11 mouse cellular contexts compared by ENCODE assay signal in genomic region chr16:4935931-4936703, GRCm38 (mm10). TPM values are rescaled to one million over a fixed set of nuclear protein-coding genes. Genes with fewer than 3 reads are reported as not detected.
DNase-seq lines count a peak whose midpoint lies in the region; ATAC-seq and TF ChIP-seq lines count a peak whose summit lies in the region.
"Had no signal": no experiment of that assay in that cellular context is flagged by ENCODE, and none has a peak within 500 bp of the region (broad histone marks: within the 10 kb centered on the region; RNA-seq: fewer than 3 reads in every experiment).

No protein-coding gene starts in this region.

- H3K9me3 ChIP-seq in kidney, embryonic 16.5 days (ENCODE audit: low read length): no peaks in the 10 kb centered on the region
- H3K9me3 ChIP-seq in midbrain, embryonic 14.5 days (ENCODE audit: control insufficient read depth, low read length): no peaks in the 10 kb centered on the region
- H3K9me3 ChIP-seq: forebrain, embryonic 10.5 days had no signal

- H3K4me2 ChIP-seq in kidney, embryonic 16.5 days (replicated peaks; ENCODE audit: low read depth, low read length): no peak overlapping the region
- no peak overlapping the region for H3K4me2 ChIP-seq in midbrain, embryonic 14.5 days (ENCODE audit: low read length)

- H3K9ac ChIP-seq in kidney, embryonic 16.5 days (replicated peaks; ENCODE audit: low read length): no peak overlapping the region
- no peak overlapping the region for H3K9ac ChIP-seq in midbrain, embryonic 14.5 days (replicated peaks; ENCODE audit: low read length)

- 79% methylated on average over 10 of the region's 10 CpGs for WGBS in kidney, embryonic 16.5 days
- 90% methylated on average over 10 of the region's 10 CpGs for WGBS in midbrain, embryonic 14.5 days

- intact Hi-C loops in gastrocnemius, adult 2 months (cut with DNase I): no loop called here
- intact Hi-C loops in gastrocnemius, postnatal 36 days (cut with DNase I): no loop called here

- no peaks in the 10 kb centered on the region for H3K27me3 ChIP-seq in kidney, embryonic 16.5 days (ENCODE audit: insufficient read depth, low read length)
- H3K27me3 ChIP-seq in midbrain, embryonic 14.5 days (ENCODE audit: control insufficient read depth, insufficient read depth, low read length): no peaks in the 10 kb centered on the region

- peaks cover 61% of the 10 kb centered on the region for H3K36me3 ChIP-seq in kidney, embryonic 16.5 days (ENCODE audit: insufficient read depth, low read length)
- peaks cover 73% of the 10 kb centered on the region for H3K36me3 ChIP-seq in midbrain, embryonic 14.5 days (ENCODE audit: control insufficient read depth, insufficient read depth, low read length)

- no peak for DNase-seq in gastrocnemius, adult 2 months
- no peak for DNase-seq in gastrocnemius, postnatal 36 days
- DNase-seq in kidney, postnatal 10 days: no peak
- DNase-seq in urinary bladder, postnatal 14 days (ENCODE audit: low spot score): peak; percentile 29
- DNase-seq in urinary bladder, adult 2 months (ENCODE audit: low spot score): no peak
- DNase-seq in adrenal gland, postnatal 14 days: no peak
- DNase-seq in midbrain, embryonic 14.5 days: no peak
- DNase-seq: adrenal gland, adult 8-10 months; cerebellum, postnatal 10 days had no signal

- no peak for TF ChIP-seq CTCF in gastrocnemius, adult 2 months (IDR thresholded peaks at IDR 0.05)

- ATAC-seq in kidney, embryonic 16.5 days (ENCODE audit: low FRiP score, low TSS enrichment): no peak
- no peak for ATAC-seq in midbrain, embryonic 14.5 days (ENCODE audit: low FRiP score, low TSS enrichment)

- no peak overlapping the region for H3K4me3 ChIP-seq in gastrocnemius, adult 2 months
- H3K4me3 ChIP-seq in kidney, embryonic 16.5 days (ENCODE audit: low read length): no peak overlapping the region
- H3K4me3 ChIP-seq in midbrain, embryonic 14.5 days (replicated peaks; ENCODE audit: low read depth, low read length): no peak overlapping the region
- H3K4me3 ChIP-seq: forebrain, embryonic 10.5 days had no signal

- peaks cover 11% of the 10 kb centered on the region for H3K4me1 ChIP-seq in kidney, embryonic 16.5 days (ENCODE audit: insufficient read depth, low read length)
- peaks cover 9% of the 10 kb centered on the region for H3K4me1 ChIP-seq in midbrain, embryonic 14.5 days (ENCODE audit: control insufficient read depth, insufficient read depth, low read length)

- H3K27ac ChIP-seq in gastrocnemius, adult 2 months: peak overlapping the region; percentile 48; the same call in 1 of the 2 replicates
- peak overlapping the region; percentile 62; the same call in 1 of the 2 replicates for H3K27ac ChIP-seq in kidney, embryonic 16.5 days (ENCODE audit: low read length)
- H3K27ac ChIP-seq in midbrain, embryonic 14.5 days (replicated peaks; ENCODE audit: low read depth, low read length): no peak overlapping the region
- H3K27ac ChIP-seq: forebrain, embryonic 10.5 days had no signal

RNA-seq across cellular contexts. Expression of gene Nudt16l1, which starts 2.4 kb away (rescaled TPM):
- 10 to 100 TPM; 10.5 to 13.7 TPM for total RNA-seq in gastrocnemius, adult 2 months (2021)
- 10 to 100 TPM; 12.4 to 12.8 TPM for total RNA-seq in gastrocnemius, postnatal 36 days (2021)
- 171 and 187 TPM in 2 replicates for polyA plus RNA-seq in kidney, embryonic 16.5 days (2015; fragmentation: Nextera tagmentation; extraction: Ambion mirVana)
- polyA plus RNA-seq in urinary bladder, adult 2 months (2012; rRNA removed): 59.9 and 64.6 TPM in 2 replicates
- total RNA-seq in adrenal gland, postnatal 14 days (2021): 54.2 and 57.6 TPM in 2 replicates
- polyA plus RNA-seq in midbrain, embryonic 14.5 days (2014; fragmentation: Nextera tagmentation; extraction: Ambion mirVana): 116 and 122 TPM in 2 replicates

RNA-seq across cellular contexts. Expression of gene Anks3, which starts 27.9 kb away (rescaled TPM):
- 10 to 100 TPM; 12.8 to 16.7 TPM for total RNA-seq in gastrocnemius, adult 2 months (2021)
- 10 to 100 TPM; 12.5 to 13.2 TPM for total RNA-seq in gastrocnemius, postnatal 36 days (2021)
- 76.8 and 81.3 TPM in 2 replicates for polyA plus RNA-seq in kidney, embryonic 16.5 days (2015; fragmentation: Nextera tagmentation; extraction: Ambion mirVana)
- 56.9 and 77.5 TPM in 2 replicates for polyA plus RNA-seq in urinary bladder, adult 2 months (2012; rRNA removed)
- 35.1 and 39.4 TPM in 2 replicates for total RNA-seq in adrenal gland, postnatal 14 days (2021)
- polyA plus RNA-seq in midbrain, embryonic 14.5 days (2014; fragmentation: Nextera tagmentation; extraction: Ambion mirVana): 69.8 and 70.6 TPM in 2 replicates

RNA-seq across cellular contexts. Expression of gene Mgrn1, which starts 50.1 kb away (rescaled TPM):
- total RNA-seq in gastrocnemius, adult 2 months (2021): 10 to 100 TPM; 53.5 to 66.1 TPM
- 10 to 100 TPM; 49.4 to 52.7 TPM for total RNA-seq in gastrocnemius, postnatal 36 days (2021)
- polyA plus RNA-seq in kidney, embryonic 16.5 days (2015; fragmentation: Nextera tagmentation; extraction: Ambion mirVana): 113 and 117 TPM in 2 replicates
- 84.0 and 91.8 TPM in 2 replicates for polyA plus RNA-seq in urinary bladder, adult 2 months (2012; rRNA removed)
- 86.3 and 87.7 TPM in 2 replicates for total RNA-seq in adrenal gland, postnatal 14 days (2021)
- 117 and 123 TPM in 2 replicates for polyA plus RNA-seq in midbrain, embryonic 14.5 days (2014; fragmentation: Nextera tagmentation; extraction: Ambion mirVana)

RNA-seq across cellular contexts. Expression of gene Ubald1, which starts 56.0 kb away (rescaled TPM):
- 10 to 100 TPM; 30.3 to 44.8 TPM for total RNA-seq in gastrocnemius, adult 2 months (2021)
- total RNA-seq in gastrocnemius, postnatal 36 days (2021): 10 to 100 TPM; 31.9 to 38.9 TPM
- polyA plus RNA-seq in kidney, embryonic 16.5 days (2015; fragmentation: Nextera tagmentation; extraction: Ambion mirVana): 36.2 and 40.4 TPM in 2 replicates
- 21.5 and 41.1 TPM in 2 replicates for polyA plus RNA-seq in urinary bladder, adult 2 months (2012; rRNA removed)
- total RNA-seq in adrenal gland, postnatal 14 days (2021): 36.9 and 40.8 TPM in 2 replicates
- 49.4 and 53.2 TPM in 2 replicates for polyA plus RNA-seq in midbrain, embryonic 14.5 days (2014; fragmentation: Nextera tagmentation; extraction: Ambion mirVana)
